Mouse (Mus musculus) cerebellum, adult 8-10 months (tissue): ENCODE data around the gene Prrt4.
"Not testable (repeated sequence)": the region's sequence is repeated elsewhere in the genome, so short reads cannot be mapped to it uniquely, and the experiment has no call there.

Experiments used
- DNase-seq: peaks from one replicate; pipeline ENCODE4 v3.0.0; 2022

Prrt4 gene

DNA sequence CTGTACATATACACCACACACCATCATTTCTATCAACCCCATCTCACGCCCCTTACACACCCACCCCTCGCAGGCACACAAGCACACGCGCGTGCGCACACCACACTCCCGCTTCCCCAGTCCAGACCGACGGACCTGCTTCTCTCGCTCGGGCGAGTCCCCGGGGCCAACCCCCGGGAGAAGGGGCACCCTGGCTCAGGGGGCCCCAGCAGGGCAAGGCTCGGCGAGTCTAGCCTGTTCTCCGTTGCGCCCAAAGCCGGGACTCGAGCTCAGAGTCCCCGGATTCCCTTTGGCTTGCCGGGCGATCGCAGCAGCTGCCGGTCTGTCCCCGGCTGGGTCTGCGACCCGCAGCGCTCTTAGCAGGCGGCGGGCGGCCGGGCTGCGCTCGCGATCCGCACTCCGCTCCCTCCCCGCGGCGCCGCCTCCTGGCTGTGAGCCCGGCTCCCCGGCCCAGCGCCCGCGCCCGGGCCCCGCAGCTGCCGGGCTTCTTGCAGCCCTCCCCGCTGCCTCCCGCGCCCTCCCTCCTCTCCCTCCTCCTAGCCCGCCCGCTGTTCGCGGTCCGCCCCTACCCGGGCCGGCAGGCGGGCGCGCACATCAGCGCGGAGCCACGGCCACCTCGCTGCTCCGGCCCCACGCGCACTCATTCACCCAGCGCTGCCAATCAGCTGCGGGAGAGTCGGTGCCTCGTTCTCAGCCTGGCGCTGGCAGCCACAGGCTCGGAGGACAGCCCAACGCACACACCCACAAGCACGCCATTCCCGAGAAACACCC lies at the start of gene Prrt4:
Gene Prrt4 (minus strand): TSS at position 697 of the 771 bp plus-strand sequence.
- peak; percentile 52 for DNase-seq

GRCm38 (mm10) chr6:29217717-29218116 lies 38.3 kb upstream of the Prrt4 start:
- not testable (repeated sequence) for DNase-seq

DNA sequence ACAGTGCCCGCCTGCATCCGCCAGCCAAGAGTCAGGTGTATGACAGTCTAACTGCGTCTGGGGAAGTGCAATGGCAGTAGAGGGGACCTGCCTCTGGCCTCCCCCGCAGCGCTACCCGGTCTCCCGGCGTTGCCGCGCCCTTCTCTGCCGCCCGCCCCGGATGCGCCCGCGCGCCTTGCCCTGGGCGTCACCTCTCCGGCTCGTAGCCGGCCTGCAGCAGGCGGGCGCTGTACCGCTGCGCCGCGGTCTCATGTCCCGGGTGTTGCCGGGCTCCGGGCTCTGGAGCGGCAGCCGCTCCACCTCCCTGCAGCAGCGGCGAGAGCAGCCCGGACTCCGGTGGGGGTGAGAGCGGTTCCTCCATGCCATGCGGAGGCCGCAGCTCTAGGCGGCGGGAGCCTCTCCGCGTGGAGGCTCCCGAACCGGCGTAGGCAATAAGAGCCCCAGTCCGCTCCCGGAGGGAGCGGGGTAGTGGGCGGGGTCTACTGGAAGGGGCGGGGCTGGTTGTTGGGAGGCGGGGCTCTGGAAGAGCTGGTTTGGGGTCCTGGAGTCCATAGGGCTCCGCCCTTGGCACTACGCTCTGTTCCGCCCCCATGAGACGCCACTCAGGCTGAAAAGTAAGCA lies 36.6 kb upstream of the Prrt4 start, which contains the start of gene Impdh1:
Gene Impdh1 (minus strand): TSS at position 484 of the 621 bp plus-strand sequence.
- peak; percentile 60 for DNase-seq

DNA sequence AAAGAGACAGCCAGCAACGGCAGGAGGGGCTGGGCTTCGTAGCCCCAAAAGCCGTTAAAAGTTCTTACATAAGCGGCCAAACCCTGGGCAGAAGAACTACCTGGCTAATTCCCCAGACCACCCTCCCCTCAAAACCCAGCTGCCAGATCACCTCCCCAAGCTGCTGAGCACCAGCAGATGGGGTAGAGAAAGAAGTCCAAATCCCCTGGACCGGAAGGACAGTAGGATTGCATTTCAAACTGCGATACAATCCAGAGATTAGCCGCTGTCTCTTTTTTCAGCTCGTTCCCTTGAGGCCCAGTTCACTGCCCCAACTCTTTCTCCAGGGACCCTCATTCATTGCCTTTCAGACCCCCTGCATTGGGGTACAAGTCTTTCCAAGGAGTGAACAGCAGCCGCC lies 35.8 kb upstream of the Prrt4 start:
- no peak for DNase-seq

GRCm38 (mm10) chr6:29214776-29215175 lies 35.4 kb upstream of the Prrt4 start:
- DNase-seq, result no peak

GRCm38 (mm10) chr6:29214245-29214644 lies 34.9 kb upstream of the Prrt4 start:
- DNase-seq, result no peak

- no peak for DNase-seq
These were observed 34.1 kb upstream of the Prrt4 start for GRCm38 (mm10) chr6:29213436-29213835.

DNA sequence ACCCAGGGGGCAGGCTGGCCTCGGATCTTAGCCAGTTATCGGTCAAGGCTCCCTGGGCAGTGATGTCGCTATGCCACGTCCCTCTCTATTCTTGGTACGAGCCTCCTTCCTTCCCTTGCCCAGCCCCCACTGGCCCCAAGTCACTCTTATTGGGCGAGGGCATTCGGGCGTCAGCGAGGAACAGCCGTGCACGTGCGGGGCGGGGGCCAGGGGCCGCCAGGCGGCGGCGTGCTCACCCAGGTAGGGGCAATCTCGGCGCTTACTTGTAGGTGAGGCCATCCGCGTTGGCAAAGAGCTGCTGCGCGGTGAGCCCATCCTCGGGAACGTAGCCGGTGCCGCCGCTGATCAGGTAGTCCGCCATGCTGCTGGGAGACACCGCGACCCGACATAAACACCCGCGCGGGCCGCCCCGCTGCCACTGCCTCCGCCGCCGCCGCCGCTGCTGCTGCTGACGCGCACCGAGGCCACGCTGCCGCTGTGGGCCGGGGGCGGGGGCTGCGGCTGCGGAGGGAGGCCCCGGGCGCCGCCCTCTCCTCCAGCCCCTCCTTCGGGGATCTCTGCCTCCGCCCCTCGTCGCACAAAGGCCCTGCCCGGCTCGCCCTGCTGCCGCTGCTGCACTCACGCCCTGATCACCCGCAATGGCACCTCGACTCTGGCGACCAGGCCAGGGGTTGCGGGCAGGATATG lies 32.6 kb upstream of the Prrt4 start:
- peak; percentile 71 for DNase-seq

DNA sequence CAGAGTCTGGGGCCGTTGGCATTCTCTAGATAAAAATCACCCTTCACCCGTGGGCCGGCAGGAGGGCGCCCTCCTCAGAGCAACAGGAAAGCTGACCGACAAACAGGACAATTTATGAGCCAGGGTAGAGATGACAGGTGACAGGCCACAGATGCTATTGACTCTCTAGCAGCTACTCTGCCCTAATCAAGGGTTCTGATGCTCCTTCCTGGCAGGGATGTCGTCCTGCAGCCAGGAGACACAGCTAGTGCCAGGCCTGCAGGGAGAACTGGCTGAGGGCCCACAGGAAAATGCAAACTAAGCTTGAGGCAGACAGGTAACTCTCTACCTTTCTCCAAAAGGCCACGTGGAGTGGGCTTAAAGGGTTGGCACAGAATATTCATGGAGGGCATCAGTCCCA lies 31.8 kb upstream of the Prrt4 start:
- peak; percentile 67 for DNase-seq

- no peak for DNase-seq
These were observed 31.0 kb upstream of the Prrt4 start for GRCm38 (mm10) chr6:29210231-29210936.

DNA sequence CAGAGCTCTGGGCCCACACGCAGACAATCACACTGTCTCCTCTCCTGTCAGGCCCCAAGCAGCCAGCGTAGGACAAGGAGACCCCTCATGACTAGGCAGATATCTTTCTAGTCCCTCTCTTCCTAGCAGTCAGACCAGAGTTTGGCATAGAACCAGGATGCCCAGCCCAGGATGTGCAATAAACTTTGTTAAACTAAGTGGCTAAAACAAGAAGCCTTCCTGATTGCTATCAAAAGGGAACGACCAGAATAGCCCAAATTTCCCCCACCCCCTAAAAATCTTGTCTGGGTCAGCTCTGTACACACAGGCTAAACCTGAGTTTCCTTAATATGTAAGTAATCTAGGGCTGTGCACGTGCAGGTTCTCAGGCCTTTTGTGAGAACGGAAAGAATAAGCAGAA lies 28.8 kb upstream of the Prrt4 start:
- no peak for DNase-seq

DNA sequence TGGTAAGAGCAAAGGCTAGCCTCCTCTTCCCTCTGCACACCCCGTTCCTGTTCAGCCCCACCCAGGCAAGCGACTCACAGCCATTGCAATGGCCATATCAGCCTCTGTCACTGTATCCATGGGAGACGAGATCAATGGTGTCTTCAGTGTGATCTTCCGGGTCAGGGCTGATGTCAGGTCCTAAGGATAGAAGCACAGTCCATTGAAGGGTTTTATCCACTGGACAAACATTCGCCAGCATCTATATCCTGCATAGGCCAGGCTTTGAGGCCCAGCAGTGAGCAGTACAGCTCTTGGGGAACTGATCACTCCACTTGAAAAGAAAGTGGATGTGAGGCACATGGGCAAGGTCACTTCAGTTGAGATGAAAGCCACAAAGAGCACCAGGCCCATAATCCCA lies 27.6 kb upstream of the Prrt4 start:
- no peak for DNase-seq

DNA sequence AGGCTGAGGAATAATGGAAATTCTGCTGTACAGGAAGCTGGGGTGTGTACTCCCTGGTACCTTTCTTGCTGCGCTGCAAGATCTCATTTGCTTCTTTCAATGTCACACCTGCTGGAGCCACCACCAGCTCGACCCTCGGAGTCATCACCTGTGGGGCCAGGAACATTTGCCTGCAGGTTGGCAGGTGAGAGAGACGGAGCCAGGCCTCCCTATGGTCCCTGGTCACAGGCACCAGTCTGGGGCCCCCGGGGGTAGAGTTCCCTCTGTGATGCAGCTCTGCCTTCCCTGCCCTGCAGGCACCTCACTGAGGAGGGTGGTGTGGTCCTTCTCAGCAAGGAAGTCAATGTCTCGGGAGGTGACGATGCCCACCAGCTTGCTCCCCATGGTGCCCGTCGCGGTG lies 26.6 kb upstream of the Prrt4 start:
- DNase-seq, result no peak

- no peak for DNase-seq
These were observed 25.7 kb upstream of the Prrt4 start for GRCm38 (mm10) chr6:29204932-29205614.

DNA sequence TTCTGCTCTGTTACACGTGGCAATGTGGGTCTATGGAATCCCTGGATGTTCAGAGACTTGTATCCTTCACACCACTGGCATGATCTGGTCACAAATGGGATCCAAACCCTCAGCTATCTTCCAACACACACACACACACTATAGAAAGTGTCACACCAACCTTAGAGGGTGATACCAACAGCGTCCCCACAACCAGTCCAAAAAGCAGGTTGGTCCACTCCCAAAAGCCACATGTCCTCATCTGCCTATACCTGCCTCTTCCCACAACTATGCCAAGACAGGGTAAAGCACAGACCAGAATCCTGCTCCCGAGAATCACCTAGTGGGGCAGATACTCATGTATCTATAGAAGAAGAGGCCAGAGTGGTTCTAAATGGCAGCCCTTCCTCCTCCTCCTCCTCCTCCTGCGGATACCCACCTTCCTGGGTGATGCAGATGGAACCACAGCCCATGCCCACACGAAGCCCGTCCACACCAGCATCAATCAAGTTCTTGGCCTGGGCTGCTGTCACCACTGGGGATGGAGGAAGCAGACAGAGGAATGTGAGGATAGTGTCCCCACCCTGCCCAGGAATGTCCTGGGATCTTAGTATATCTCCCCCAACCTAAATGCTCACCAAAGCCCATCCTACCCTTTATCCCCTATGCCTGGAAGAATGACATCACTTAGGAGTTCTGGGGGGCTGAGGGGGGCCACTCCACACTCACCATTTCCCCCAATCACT lies 24.6 kb upstream of the Prrt4 start:
- no peak for DNase-seq

- DNase-seq, result no peak
These were observed 23.7 kb upstream of the Prrt4 start for GRCm38 (mm10) chr6:29203096-29203495.

- DNase-seq, result no peak
These were observed 22.6 kb upstream of the Prrt4 start for GRCm38 (mm10) chr6:29201988-29202387.

- no peak for DNase-seq
These were observed 22.0 kb upstream of the Prrt4 start for GRCm38 (mm10) chr6:29201341-29201740.

- DNase-seq, result no peak
These were observed 21.1 kb upstream of the Prrt4 start for GRCm38 (mm10) chr6:29200496-29200895.

- no peak for DNase-seq
These were observed 20.0 kb upstream of the Prrt4 start for GRCm38 (mm10) chr6:29199223-29199855.
